Mouse (Mus musculus) ZHBTc4 (cell line): ENCODE measurements at regions not wholly inside any gene's neighbourhood (a gene's known extent, or its start where the extent isn't known, plus 50 kb on each side); places are given as distances from the start of the nearest gene placed in this dataset.

Experiments
- DNase-seq: peaks from one replicate; pipeline ENCODE4 v3.0.0-alpha.2; 2011; ENCODE audit warnings: low read depth, low spot score

- DNase-seq, result peak; percentile 36
These were observed 136.3 kb upstream of the Tll1 start for GRCm38 (mm10) chr8:64342397-64342796.

GRCm38 (mm10) chr8:64337356-64337755, 131.3 kb upstream of the Tll1 start:
- DNase-seq, result no peak

GRCm38 (mm10) chr8:64336546-64336945, 130.5 kb upstream of the Tll1 start:
- no peak for DNase-seq

- no peak for DNase-seq
These were observed 129.4 kb upstream of the Tll1 start for GRCm38 (mm10) chr8:64335495-64335894.

GRCm38 (mm10) chr8:64323985-64324384, 117.9 kb upstream of the Tll1 start:
- DNase-seq, result no peak

- no peak for DNase-seq
These were observed 114.3 kb upstream of the Tll1 start for GRCm38 (mm10) chr8:64320343-64320742.

GRCm38 (mm10) chr8:64319220-64319820, 113.2 kb upstream of the Tll1 start:
- no peak for DNase-seq

GRCm38 (mm10) chr8:64318524-64319219, 112.6 kb upstream of the Tll1 start:
- no peak for DNase-seq

- no peak for DNase-seq
These were observed 111.7 kb upstream of the Tll1 start for GRCm38 (mm10) chr8:64317815-64318214.

- no peak for DNase-seq
These were observed 101.9 kb upstream of the Tll1 start for GRCm38 (mm10) chr8:64307995-64308394.

GRCm38 (mm10) chr8:64282806-64283205, 76.7 kb upstream of the Tll1 start:
- DNase-seq, result no peak

- no peak for DNase-seq
These were observed 75.5 kb upstream of the Tll1 start for GRCm38 (mm10) chr8:64281598-64281997.

GRCm38 (mm10) chr8:64280391-64280790, 74.3 kb upstream of the Tll1 start:
- no peak for DNase-seq

- no peak for DNase-seq
These were observed 70.0 kb upstream of the Tll1 start for GRCm38 (mm10) chr8:64276058-64276457.

- DNase-seq, result no peak
These were observed 59.4 kb upstream of the Tll1 start for GRCm38 (mm10) chr8:64265304-64265945.
